Mouse (Mus musculus): ENCODE results near the gene Nfyb.

- TF ChIP-seq GATA1 (IDR thresholded peaks at IDR 0.05; ENCODE audit: borderline replicate concordance, low read length) = no peak
- TF ChIP-seq FLI1 (IDR thresholded peaks at IDR 0.05; ENCODE audit: low read length) = no peak
These were observed 43.3 kb upstream of the Nfyb start for GRCm38 (mm10) chr10:82807238-82807637.

Measured in megakaryocyte, embryonic 14.5 days (primary cell).